Mouse (Mus musculus) kidney, adult 2 months (tissue): Measurements from ENCODE around the gene Lsm7. TPM values are rescaled to one million over a fixed set of nuclear protein-coding genes. Genes with fewer than 3 reads are reported as not detected.

Source experiments
- DNase-seq: peaks from one replicate; pipeline ENCODE4 v3.0.0; 2021
- H3K27ac ChIP-seq: fragments of 200-500 bp; 2 replicates; pipeline ENCODE4 v1.5.1; 2012; ENCODE audit warnings: low read depth, low read length, control low read depth, inconsistent platforms; ENCODE audit not compliant: insufficient read depth
- H3K27me3 ChIP-seq: fragments of 200-500 bp; replicated peaks from 2 replicates; pipeline ENCODE4 v1.6.1; 2012; ENCODE audit warnings: mild to moderate bottlenecking, moderate library complexity, low read length, inconsistent platforms; ENCODE audit not compliant: control insufficient read depth, insufficient read depth
- H3K36me3 ChIP-seq: fragments of 200-500 bp; 2 replicates; pipeline ENCODE4 v1.6.1; 2012; ENCODE audit warnings: mild to moderate bottlenecking, moderate library complexity, low read length, inconsistent platforms; ENCODE audit not compliant: control insufficient read depth, insufficient read depth
- H3K4me1 ChIP-seq: fragments of 200-500 bp; 2 replicates; pipeline ENCODE4 v1.6.1; 2011; ENCODE audit warnings: low read length; ENCODE audit not compliant: control insufficient read depth, insufficient read depth
- H3K4me3 ChIP-seq: fragments of 200-500 bp; 2 replicates; pipeline ENCODE4 v1.5.1; 2011; ENCODE audit warnings: mild to moderate bottlenecking, low read depth, low read length, control low read depth; ENCODE audit not compliant: insufficient read depth
- CTCF ChIP-seq: fragments of 200-500 bp; conservative IDR thresholded peaks from 2 replicates; pipeline ENCODE4 v1.5.1; 2011; ENCODE audit warnings: low read depth, mild to moderate bottlenecking, control low read depth, low read length, moderate library complexity, mixed read lengths; ENCODE audit not compliant: insufficient read depth, insufficient read length
- POLR2A ChIP-seq: fragments of 200-500 bp; IDR thresholded peaks from one replicate; pipeline ENCODE4 v1.6.1; 2011; ENCODE audit warnings: low read depth, low read length, control low read depth
- WGBS: fragments of 180-500 bp; shearing (Covaris S2); methylation state at CpG from one replicate; pipeline ENCODE4 v1.1.7; 2018; 5-methylcytosine and 5-hydroxymethylcytosine counted together
- polyA plus RNA-seq: library from polyadenylated mRNA; depleted of rRNA; stranded (reverse); fragments of >200 nt; gene quantifications from 2 replicates; pipeline ENCODE4 v1.2.3, GENCODE M21; 2012

Gene Lsm7
- polyA plus RNA-seq, 1 experiment, result 98.1 TPM

DNA sequence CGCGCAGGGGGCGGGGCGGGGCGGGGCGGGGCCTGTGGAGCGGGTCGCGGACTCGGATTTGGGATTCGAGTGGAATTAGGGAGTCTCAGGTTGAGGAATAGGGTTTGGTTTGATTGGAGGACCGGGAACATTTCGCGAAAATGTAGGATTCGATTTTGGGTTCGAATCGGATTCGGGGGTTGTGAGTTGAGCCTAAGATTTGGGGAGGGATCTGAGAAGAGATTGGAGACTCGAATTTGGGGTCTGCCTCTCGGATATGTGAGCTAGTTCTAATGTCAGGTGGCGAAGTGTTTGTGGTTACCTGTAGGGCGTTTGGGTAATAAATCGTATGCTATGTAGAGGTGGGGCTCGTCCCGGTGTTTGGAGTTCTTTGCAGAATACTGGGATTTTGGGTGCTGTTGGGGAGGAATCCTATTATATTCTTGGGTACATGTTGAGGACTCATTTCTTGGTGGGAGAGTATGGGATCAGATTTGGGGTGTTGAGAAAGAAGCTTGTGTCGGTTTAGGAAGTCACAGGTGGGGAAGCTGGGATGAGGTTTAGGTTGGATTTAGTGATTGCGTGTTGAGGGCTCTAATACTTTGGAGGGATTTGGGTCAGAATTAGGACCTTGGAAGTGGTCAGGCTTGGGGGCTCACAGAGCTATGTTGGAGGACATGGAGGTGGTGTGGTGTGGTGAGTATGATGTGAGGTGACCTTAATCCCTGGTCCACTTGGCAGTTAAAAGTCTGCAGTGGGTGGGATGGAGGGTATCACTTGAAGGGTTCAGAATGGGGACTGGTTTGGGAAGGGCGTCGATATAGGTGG is 27.7 kb downstream of the Lsm7 start:
- Histone ChIP-seq H3K4me1 (peaks cover 26% of the 10 kb centered on the region), H3K27me3 (no peaks in the 10 kb centered on the region), H3K36me3 (no peaks in the 10 kb centered on the region), H3K27ac (no peak overlapping the region), H3K4me3 (peak overlapping the region; percentile 80)
- no peak for TF ChIP-seq POLR2A
- no peak for TF ChIP-seq CTCF
- DNase-seq, result no peak
- 3% methylated on average over 29 of the region's 29 CpGs for WGBS

GRCm38 (mm10) chr10:80826151-80827062 is 28.6 kb downstream of the Lsm7 start, which contains the start of gene Oaz1:
Gene Oaz1, plus strand, starts transcription at chr10:80826656.
- under 1% methylated on average over 82 of the region's 82 CpGs for WGBS
- Histone ChIP-seq H3K27me3 (no peaks in the 10 kb centered on the region), H3K4me1 (peaks cover 26% of the 10 kb centered on the region), H3K36me3 (no peaks in the 10 kb centered on the region), H3K4me3 (peak within 1 kb of the TSS; percentile 80), H3K27ac (peak within 1 kb of the TSS; percentile 92)
- DNase-seq, result peak; percentile 100
- TF ChIP-seq POLR2A, result peak; percentile 69
- no peak for TF ChIP-seq CTCF

DNA sequence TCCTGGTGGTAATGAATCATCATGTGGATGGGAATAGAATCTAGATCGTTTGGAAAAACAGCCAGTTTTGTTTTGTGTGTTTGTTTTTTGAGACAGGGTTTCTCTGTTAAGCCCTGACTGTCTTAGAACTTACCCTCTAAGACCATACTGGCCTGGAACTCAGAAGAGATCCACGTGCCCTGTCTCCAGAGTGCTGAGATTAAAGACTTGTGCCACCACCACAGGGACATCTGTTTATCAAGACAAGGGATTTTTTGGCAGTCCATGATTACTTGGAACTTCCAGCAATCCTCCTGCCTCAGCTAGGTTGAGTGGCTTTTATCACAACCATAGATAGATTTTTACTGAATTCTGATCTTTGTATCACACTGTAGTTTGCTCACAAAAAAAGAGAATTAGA is 30.2 kb downstream of the Lsm7 start:
- peaks cover 16% of the 10 kb centered on the region; the same call in 1 of the 2 replicates for H3K4me1 ChIP-seq
- WGBS, result 58% methylated on average over 2 of the region's 2 CpGs
- H3K27ac ChIP-seq, result no peak overlapping the region
- H3K4me3 ChIP-seq, result no peak overlapping the region
- TF ChIP-seq CTCF, result no peak
- no peak for TF ChIP-seq POLR2A
- H3K36me3 ChIP-seq, result no peaks in the 10 kb centered on the region
- no peaks in the 10 kb centered on the region for H3K27me3 ChIP-seq
- DNase-seq, result no peak

- Histone ChIP-seq H3K4me1 (peaks cover 14% of the 10 kb centered on the region; the same call in 1 of the 2 replicates), H3K27me3 (no peaks in the 10 kb centered on the region), H3K4me3 (no peak overlapping the region), H3K27ac (peak overlapping the region; percentile 20; the same call in 1 of the 2 replicates), H3K36me3 (no peaks in the 10 kb centered on the region)
- TF ChIP-seq POLR2A (no peak), CTCF (no peak)
- peak; percentile 59 for DNase-seq
- 21% methylated on average over 8 of the region's 8 CpGs for WGBS
These were observed 31.0 kb downstream of the Lsm7 start for GRCm38 (mm10) chr10:80823847-80824643.

DNA sequence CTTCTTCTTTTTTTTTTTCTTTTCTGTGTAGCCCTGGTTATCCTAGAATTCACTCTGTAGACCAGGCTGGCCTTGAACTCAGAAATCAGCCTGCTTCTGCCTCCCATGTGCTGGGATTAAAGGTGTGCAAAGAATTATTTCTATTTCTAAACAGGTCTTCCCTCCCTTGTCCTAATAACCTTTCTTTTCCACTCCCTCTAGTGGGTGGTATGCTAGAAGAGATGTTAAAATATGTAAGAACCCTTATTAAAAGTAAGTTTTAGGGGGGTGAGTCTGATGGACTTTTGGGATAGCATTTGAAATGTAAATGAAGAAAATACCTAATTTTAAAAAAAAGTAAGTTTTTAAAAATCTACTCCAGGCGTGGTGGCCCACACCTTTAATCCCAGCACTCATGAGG is 31.7 kb downstream of the Lsm7 start:
- peaks cover 14% of the 10 kb centered on the region; the same call in 1 of the 2 replicates for H3K4me1 ChIP-seq
- 87% methylated on average over 1 of the region's 1 CpGs for WGBS
- no peak overlapping the region for H3K4me3 ChIP-seq
- DNase-seq, result no peak
- TF ChIP-seq POLR2A, result no peak
- no peak for TF ChIP-seq CTCF
- H3K36me3 ChIP-seq, result no peaks in the 10 kb centered on the region
- no peaks in the 10 kb centered on the region for H3K27me3 ChIP-seq
- H3K27ac ChIP-seq, result no peak overlapping the region

DNA sequence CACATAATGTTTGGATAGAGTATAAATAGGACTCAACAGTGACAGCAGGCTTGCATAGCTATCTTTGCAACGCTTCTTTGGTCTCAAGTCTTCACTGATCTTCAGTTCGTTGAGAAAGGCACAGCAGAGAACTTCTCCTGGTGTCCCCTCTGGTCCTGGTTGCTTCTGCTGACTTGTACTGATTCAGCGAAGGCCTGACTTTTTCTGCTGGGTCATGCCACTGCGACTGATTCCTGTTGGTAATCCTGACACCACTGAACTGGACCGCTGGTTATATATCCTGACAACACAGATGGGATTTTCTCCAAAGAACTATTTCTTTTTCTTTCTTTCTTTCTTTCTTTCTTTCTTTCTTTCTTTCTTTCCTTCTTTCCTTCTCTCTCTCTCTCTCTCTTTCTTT is 32.5 kb downstream of the Lsm7 start:
- DNase-seq, result no peak
- peaks cover 10% of the 10 kb centered on the region; the same call in 1 of the 2 replicates for H3K4me1 ChIP-seq
- H3K27me3 ChIP-seq, result no peaks in the 10 kb centered on the region
- no peaks in the 10 kb centered on the region for H3K36me3 ChIP-seq
- H3K4me3 ChIP-seq, result no peak overlapping the region
- no peak overlapping the region for H3K27ac ChIP-seq
- 83% methylated on average over 5 of the region's 5 CpGs for WGBS
- TF ChIP-seq CTCF (no peak), POLR2A (no peak)
